Mouse (Mus musculus): ENCODE results near the gene Tubb2a. TPM values are rescaled to one million over a fixed set of nuclear protein-coding genes. Genes with fewer than 3 reads are reported as not detected.
A peak's percentile ranks its signal among the peaks of the same experiment; 100 is the strongest.

Tubb2a gene
- total RNA-seq (2017) = 16.5 and 17.7 TPM in 2 replicates

DNA sequence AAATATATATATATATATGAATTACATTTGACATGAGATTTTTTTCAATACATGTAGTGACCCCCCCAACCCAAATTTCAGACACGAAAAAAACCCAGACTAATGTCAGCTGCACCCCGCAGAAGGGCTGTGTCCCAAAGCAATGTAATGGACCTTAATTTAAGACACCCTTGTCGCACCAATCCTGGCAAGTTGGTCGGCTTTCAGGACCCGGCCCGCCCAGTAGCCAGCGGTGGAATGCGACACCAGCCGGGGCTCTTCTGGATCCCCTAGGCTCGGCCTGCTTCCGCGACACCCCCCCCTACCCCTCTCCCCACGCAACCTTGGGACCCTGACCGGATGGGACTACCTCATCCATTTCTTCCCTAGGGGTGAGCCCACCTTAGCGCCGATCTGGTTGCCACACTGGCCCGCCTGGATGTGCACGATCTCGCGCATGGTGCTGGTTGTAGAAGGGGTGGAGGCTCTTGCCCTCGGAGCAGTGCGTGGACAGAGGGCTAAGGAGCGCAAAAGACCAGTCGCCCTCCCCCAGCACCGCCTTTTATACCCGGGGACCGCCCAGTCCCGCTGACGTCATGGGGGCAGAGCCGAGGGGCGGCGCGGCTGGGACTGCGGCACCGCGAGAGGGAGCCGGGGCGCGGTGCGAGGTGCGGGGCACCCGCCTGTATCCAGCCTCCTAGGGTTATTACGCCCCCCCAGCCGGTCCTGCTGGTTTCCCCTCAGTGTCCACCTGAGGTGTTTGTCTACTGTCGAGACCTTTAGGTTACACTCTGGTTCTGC lies at the start of gene Tubb2a:
Gene Tubb2a, minus strand, starts transcription at position 516 of the 780 bp plus-strand sequence.
- peak; percentile 65 for ATAC-seq (ENCODE audit: extremely low read depth, insufficient number of reproducible peaks, low FRiP score, poor library complexity, severe bottlenecking)

DNA sequence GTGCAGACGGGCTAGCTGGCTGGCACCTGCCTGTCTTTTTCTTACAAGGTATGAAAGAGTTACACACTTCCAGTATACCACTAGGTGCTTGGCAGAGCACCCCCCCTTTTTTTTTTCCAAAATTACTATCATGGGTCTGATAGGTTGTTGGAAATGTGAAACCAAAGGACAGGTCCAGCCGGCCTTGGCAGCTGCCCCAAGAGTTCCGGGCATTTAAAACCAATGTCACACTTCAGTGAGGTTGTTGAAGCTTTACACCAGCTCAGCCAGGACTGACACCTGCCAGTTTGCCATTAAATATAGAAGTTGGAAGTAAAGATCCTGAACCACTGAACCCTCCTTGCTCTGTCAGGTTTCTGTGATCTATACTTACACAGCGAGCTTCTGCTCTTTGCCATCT lies 47.9 kb upstream of the Tubb2a start:
- no peak for ATAC-seq (ENCODE audit: extremely low read depth, insufficient number of reproducible peaks, low FRiP score, poor library complexity, severe bottlenecking)

DNA sequence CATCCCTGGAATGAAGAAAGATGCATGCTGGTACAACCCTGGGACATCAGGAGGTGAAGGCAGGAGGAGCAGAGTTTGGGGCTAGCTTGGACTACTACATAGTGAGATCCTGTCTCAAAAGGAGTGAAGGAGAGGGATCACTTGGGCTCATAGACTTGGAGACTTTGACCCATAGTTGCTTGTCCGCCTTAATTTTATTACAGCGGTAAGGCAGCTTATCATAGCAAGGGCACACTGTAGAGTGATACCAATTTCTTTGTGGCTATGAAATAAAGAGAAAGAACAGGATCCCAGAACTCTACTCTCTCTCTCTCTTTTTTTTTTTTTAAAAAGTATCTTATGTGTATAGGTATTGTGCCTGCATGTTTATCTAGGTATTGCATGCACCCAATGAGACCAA lies 42.7 kb upstream of the Tubb2a start:
- no peak for ATAC-seq (ENCODE audit: extremely low read depth, insufficient number of reproducible peaks, low FRiP score, poor library complexity, severe bottlenecking)

DNA sequence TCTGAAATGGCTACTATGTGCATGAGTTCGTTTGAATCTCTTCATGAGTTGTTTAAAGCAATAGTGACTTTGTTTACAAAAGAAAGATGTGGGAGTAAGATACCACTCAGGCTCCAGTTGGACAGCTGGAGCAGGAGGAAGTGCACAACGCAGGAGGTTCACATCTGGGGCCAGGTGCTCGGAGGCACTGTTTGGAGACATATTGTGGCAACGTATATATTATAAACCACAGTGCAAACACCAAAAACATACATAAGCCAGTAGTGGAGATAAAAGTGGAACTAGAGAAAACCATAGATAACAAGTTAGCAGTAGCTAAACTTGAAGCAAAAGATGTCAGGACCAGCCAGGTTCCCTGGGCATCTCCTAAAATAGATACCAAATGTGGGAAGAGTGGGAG lies 41.6 kb upstream of the Tubb2a start:
- ATAC-seq (ENCODE audit: extremely low read depth, insufficient number of reproducible peaks, low FRiP score, poor library complexity, severe bottlenecking) = no peak

DNA sequence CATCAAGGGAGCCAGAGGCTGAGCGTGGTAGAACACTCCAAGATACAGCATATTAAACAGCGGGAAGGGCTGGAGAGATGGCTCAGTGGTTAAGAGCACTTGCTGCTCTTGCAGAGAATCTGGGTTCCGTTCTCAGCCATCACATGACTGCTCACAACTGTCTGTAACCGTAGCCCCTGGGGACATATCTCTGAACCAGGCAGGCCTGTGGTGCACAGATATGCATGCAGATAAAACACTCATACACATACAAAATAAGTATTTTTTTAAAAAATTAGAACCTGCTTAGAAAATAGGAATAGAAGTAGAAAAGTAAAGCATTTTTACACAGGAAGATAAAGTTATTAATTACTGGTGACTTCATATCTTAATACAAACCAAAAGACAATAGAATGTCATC lies 41.0 kb upstream of the Tubb2a start:
- 0 out of 2 replicates have a peak, but pooled peaks have one; percentile 36 for ATAC-seq (ENCODE audit: extremely low read depth, insufficient number of reproducible peaks, low FRiP score, poor library complexity, severe bottlenecking)

DNA sequence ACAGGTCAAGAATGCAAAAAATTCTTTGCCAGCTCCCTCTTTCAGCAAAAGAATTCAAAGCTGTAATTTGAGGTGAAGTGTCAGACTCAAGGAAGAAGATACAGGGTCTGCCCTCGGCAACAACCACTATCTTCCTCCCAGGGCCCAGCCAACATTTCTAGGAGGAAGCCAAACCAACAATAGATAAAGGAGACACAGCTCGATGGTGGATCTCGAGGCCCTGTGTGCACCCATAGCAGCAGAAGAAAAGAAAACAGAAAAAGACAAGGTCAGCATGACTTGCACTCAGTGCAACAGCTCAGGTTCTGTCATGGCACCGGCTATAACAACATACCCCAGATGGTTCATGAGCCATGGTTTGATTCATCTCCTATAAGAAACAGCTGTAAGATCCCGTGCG lies 38.7 kb upstream of the Tubb2a start:
- no peak for ATAC-seq (ENCODE audit: extremely low read depth, insufficient number of reproducible peaks, low FRiP score, poor library complexity, severe bottlenecking)

DNA sequence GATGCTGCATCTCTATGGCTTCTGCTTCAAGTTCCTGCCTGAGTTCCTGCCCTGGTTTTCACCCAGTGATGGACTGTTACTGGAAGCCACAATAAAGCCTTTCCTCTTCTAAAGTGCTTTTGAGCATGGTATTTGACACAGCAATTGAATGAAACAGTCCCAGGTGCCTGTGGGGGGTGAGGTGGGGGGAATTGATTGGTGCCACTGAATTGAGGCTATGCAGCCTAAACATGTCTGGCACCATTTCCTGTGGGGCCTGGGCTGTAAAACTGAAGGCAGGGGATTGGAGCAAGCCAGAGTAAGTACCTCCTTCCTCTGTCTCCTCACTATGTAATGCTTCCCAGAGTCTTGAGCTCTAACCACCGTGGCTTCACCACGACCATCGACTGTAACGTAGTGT lies 36.8 kb upstream of the Tubb2a start:
- no peak for ATAC-seq (ENCODE audit: extremely low read depth, insufficient number of reproducible peaks, low FRiP score, poor library complexity, severe bottlenecking)

DNA sequence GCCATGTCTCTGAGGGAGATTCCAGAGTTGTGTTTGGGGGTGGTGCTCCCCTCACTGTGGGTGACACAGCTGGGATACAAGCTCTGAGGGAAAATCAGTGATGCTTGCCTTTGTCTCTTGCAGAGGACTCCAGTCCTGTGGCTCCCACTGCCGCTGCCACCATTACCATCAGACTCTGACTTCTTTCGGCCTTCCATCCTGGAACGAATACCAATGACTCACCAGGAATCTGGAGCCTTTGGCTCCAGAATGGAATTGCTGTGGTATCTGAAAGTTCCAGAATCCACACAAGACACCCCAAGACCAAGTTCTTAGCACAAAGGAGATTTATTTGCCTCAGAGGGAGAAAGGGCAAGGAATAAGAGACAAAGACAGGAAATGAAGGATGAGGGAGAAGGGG lies 35.3 kb upstream of the Tubb2a start:
- ATAC-seq (ENCODE audit: extremely low read depth, insufficient number of reproducible peaks, low FRiP score, poor library complexity, severe bottlenecking) = no peak

DNA sequence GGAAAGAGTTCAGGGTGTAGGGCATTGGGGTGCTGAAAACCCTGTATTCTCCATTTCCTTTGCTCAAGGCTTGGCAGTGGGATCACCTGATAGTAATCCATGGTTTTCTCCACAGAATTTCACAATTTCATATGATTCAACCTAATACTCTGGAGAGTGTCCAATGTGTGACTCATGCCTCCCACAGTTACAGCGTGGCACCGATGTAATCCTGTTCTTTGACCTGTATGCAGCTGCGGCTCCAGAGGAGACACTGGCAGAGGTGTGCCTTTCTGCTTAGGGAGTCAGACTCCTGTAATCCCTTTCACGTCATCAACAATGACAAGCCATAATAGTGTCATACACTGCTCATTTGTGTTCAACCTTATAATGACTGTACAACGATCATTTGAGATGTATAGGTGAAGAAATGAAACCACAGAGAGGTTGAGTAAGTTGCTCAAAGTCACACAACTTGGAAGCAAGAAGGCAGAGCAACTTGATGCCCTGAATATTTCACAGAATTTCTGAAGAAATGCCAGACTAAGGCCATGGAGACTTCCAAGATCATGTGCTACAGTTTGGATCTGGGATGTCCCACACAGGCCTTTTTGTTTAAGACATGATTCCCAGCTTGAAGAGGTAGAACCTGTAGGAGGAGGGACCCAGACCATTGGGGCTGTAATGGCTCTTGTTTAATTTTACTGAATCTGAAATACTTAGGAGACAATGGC lies 34.7 kb upstream of the Tubb2a start:
- no peak for ATAC-seq (ENCODE audit: extremely low read depth, insufficient number of reproducible peaks, low FRiP score, poor library complexity, severe bottlenecking)

DNA sequence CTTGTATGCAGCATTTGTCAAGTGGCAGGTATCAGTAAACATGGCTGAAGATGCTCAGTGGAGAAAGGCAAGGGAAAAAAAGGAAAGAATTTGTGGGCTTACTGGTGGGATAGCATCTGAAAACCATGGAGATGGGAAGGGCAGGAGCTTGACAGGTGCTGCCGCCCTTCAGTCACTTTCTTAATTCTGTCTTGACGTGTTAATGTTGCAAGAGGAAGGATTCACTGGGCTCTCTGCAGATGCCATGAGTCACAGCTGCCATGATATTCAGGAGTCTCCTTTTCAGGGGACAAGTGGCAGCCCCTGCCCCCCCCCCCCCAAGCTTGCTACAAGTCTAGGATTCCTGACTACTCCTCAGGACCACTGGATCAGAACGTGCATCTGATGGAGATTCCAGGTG lies 34.1 kb upstream of the Tubb2a start:
- ATAC-seq (ENCODE audit: extremely low read depth, insufficient number of reproducible peaks, low FRiP score, poor library complexity, severe bottlenecking) = no peak

DNA sequence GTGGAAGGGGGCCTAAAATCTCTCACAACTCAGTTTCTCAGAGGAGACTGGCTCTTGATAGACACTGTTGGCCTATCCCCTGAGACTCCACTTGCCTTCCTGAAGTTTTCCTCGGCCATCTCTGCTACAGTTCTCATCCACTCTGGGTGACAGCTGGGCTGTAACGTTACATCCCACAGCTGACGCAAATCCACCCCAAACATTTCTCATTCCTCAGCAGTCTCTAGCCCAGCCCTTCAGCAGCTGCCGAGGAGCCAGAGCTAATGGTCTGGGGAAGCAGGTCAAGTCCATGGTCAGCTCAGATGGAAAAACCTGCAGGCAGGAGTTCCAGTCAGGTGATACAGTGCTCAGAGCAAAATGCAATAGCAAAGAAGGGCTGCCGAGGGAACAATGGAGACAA lies 33.2 kb upstream of the Tubb2a start:
- ATAC-seq (ENCODE audit: extremely low read depth, insufficient number of reproducible peaks, low FRiP score, poor library complexity, severe bottlenecking) = no peak

DNA sequence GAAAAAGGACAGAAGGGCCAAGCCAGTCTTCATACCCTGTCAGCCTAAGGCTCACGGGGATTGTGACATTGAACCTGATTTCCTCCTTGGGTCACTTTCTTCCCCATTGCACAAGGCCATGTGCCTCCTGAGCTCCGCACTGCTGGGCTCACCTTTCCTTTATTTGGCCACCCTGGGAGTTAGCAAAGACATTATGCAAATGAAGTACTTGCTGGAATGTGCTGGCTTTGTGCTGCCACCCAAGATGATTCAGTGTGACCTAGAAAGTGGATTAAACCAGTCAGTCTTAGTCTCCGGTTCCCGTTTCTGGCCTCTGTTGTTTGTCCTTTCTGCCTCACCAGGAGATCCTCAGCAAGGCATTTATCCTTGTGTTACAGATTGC lies 31.9 kb upstream of the Tubb2a start:
- ATAC-seq (ENCODE audit: extremely low read depth, insufficient number of reproducible peaks, low FRiP score, poor library complexity, severe bottlenecking) = no peak

DNA sequence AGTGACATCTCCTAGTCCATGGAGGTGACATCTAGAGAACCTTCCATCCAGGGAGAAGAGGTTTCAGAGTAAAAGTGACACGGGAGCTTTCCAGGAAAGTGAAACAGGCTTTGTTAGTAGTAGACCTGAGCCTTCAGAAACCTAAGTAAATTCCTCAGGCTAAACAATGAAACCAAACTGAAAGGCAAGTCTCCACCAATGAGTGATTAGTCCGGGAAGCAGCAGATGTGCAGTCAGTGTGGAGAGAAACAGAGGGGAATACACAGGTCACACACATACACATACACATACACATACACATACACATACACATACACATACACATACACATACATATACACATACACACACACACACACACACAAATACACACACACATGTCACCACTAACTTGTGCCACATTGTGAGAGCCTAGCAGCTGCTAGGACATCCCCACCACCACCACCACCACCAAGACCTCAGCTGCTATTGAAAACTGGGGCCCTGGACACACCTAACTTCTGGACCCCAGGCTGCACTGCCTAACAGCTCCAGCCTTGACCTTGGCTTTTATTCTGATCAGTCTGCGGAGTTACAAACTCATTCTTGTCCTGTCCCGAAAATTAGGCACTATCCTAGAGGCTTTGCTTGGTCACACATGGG lies 31.3 kb upstream of the Tubb2a start:
- no peak for ATAC-seq (ENCODE audit: extremely low read depth, insufficient number of reproducible peaks, low FRiP score, poor library complexity, severe bottlenecking)

DNA sequence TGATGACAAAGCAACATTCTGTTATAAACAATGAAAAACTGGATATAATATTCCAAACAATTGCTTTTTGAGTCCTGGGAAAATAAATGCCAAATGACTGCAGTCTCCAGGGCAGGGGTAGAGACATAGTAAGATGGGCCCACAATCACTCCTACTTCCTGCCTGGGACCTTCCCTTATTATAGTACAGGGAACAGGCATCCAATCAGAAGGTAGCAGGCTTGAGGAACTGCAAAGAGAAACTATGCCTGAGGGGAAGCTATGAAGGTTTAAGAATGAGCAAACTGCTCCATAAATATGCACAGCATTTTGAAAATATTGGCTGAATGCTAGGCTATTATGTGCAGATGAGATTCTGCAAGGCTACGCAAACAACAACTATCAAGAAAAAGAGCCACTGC lies 29.2 kb upstream of the Tubb2a start:
- ATAC-seq (ENCODE audit: extremely low read depth, insufficient number of reproducible peaks, low FRiP score, poor library complexity, severe bottlenecking) = no peak

DNA sequence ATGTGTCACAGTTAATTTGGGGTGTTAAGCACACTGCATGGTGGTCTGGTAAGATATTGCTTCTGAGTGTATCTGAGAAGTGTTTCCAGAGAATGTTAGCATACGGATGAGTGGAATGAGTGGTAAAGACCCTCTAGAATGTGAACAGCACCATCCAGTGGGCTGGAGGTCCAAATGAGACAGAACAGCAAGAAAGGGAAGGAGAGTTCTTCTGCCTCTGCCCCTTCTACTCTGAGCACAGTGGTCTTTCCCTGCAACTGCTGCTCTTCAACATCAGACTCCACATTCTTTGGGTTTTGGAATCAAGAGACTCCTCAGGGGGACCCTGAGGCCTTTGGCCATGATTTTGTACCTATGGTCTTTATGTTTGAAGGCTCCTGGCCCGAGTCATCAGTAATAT lies 28.4 kb upstream of the Tubb2a start:
- no peak for ATAC-seq (ENCODE audit: extremely low read depth, insufficient number of reproducible peaks, low FRiP score, poor library complexity, severe bottlenecking)

DNA sequence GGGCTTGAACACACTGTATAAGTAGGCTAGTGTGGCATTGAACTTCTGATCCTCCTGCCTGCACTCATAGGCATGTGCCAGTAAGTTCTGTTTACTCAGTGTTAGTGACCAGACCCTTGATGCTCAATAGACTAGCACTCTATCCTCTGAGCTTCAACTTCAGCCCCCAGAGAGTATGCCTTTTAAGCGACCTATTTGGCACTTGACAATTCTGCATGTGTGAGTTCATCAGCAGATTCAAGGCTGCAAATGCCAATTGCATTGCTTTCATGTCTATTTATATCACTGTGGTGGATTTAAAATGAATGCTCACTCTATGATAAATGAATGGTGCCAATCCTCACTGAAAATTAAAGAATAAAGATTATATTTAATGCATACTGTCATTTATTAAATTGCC lies 27.6 kb upstream of the Tubb2a start:
- ATAC-seq (ENCODE audit: extremely low read depth, insufficient number of reproducible peaks, low FRiP score, poor library complexity, severe bottlenecking) = no peak

DNA sequence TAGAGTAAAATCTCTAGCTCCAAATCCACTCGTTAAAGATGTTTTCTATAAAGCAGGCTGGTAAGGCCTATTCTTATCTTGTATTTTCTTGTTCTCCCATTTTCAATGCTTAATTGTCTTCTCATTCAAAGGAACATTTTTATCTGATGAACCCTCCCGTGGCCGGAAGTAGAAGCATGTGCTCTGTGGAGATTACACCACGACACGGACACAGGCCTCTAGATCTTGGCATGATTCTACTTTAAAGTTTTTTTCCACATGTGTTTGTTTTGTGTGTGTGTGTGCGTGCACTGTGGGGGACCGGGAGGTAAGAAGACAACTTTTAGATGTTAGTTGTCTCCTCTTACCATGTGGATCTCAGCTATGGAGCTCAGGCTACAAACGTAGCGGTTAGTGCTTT lies 24.1 kb upstream of the Tubb2a start:
- no peak for ATAC-seq (ENCODE audit: extremely low read depth, insufficient number of reproducible peaks, low FRiP score, poor library complexity, severe bottlenecking)

DNA sequence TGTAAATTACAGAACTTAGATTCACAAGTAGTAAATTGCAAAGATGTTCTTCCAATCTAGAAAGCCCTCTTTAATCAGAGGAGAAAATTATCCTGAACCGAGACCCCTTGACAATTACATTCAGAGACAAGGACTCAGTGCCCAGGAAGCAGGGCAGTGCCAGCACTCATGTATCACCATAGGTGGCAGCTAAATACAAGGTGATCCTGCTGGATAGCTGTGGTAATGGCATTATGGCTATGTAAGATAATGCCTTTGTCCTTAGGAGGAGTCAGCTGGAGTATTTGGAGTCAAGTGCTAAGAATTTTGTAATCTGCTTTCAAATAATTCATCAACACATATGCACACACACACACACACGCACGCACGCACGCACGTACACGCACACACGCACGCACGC lies 23.4 kb upstream of the Tubb2a start:
- no peak for ATAC-seq (ENCODE audit: extremely low read depth, insufficient number of reproducible peaks, low FRiP score, poor library complexity, severe bottlenecking)

DNA sequence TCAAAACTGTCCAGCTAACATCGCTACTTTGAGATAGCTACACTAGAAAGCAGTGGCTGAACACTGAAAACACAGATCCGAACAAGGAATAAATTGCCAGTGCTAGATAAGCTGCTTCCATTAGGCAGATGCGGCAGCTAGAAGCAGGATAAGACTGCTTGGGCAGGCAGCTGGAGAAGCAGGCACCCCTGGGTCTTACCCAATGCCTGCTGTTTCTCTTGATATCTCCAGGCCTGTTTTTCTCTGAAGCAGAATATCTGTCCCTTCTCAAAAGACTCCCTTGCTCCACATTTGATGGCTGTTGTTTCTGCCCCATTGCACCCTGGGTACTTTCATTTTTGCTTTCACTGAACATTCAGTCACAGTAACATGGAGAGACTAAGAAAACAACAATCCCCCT lies 22.9 kb upstream of the Tubb2a start:
- no peak for ATAC-seq (ENCODE audit: extremely low read depth, insufficient number of reproducible peaks, low FRiP score, poor library complexity, severe bottlenecking)

DNA sequence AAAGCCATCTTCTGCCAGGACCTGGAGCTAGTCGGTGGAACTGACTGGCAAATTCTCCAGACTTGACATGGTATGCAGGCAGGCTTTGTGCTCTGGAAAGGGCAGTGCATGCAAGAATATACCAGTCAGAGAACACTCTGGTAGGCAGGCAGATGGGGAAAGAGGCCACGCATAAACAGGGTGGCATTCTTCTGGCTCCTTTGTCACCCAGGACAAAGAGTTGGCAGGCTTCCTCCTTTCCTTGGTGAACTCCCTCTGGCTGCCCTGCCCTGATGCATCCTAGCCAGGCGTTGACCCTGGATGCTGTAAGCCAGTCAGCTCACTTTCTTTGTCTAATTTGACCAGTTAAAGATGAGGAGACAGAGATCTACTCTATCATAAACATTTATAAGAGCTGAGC lies 19.3 kb upstream of the Tubb2a start:
- no peak for ATAC-seq (ENCODE audit: extremely low read depth, insufficient number of reproducible peaks, low FRiP score, poor library complexity, severe bottlenecking)

Data from neutrophil, adult 5-6 weeks (primary cell).